Mouse (Mus musculus): ENCODE measurements around the gene Acbd4.

Acbd4 gene

GRCm38 (mm10) chr11:103101481-103101865 is at the start of gene Acbd4, which contains the start of gene Plcd3:
TSS of gene Acbd4 (plus strand) at chr11:103101682.
TSS of gene Plcd3 (minus strand) at chr11:103101658.
- DNase-seq (ENCODE audit: low spot score), result peak; percentile 90

GRCm38 (mm10) chr11:103052078-103052477 is 49.4 kb upstream of the Acbd4 start:
- no peak for DNase-seq (ENCODE audit: low spot score)

- no peak for DNase-seq (ENCODE audit: low spot score)
These were observed 48.0 kb upstream of the Acbd4 start for GRCm38 (mm10) chr11:103053191-103054076.

GRCm38 (mm10) chr11:103054798-103055197 is 46.7 kb upstream of the Acbd4 start:
- peak; percentile 77 for DNase-seq (ENCODE audit: low spot score)

- no peak for DNase-seq (ENCODE audit: low spot score)
These were observed 44.8 kb upstream of the Acbd4 start for GRCm38 (mm10) chr11:103056636-103057035.

GRCm38 (mm10) chr11:103058499-103059085 is 42.9 kb upstream of the Acbd4 start:
- no peak for DNase-seq (ENCODE audit: low spot score)

GRCm38 (mm10) chr11:103066191-103067050 is 35.1 kb upstream of the Acbd4 start:
- no peak for DNase-seq (ENCODE audit: low spot score)

- no peak for DNase-seq (ENCODE audit: low spot score)
These were observed 34.5 kb upstream of the Acbd4 start for GRCm38 (mm10) chr11:103067051-103067361.

- DNase-seq (ENCODE audit: low spot score), result peak; percentile 47
These were observed 34.0 kb upstream of the Acbd4 start for GRCm38 (mm10) chr11:103067457-103068001.

GRCm38 (mm10) chr11:103068272-103068671 is 33.2 kb upstream of the Acbd4 start:
- DNase-seq (ENCODE audit: low spot score), result no peak

- DNase-seq (ENCODE audit: low spot score), result no peak
These were observed 32.6 kb upstream of the Acbd4 start for GRCm38 (mm10) chr11:103068884-103069283.

GRCm38 (mm10) chr11:103069731-103070130 is 31.8 kb upstream of the Acbd4 start:
- no peak for DNase-seq (ENCODE audit: low spot score)

- no peak for DNase-seq (ENCODE audit: low spot score)
These were observed 31.1 kb upstream of the Acbd4 start for GRCm38 (mm10) chr11:103070322-103070880.

- no peak for DNase-seq (ENCODE audit: low spot score)
These were observed 27.8 kb upstream of the Acbd4 start for GRCm38 (mm10) chr11:103073671-103074070.

- no peak for DNase-seq (ENCODE audit: low spot score)
These were observed 27.3 kb upstream of the Acbd4 start for GRCm38 (mm10) chr11:103074121-103074650.

- DNase-seq (ENCODE audit: low spot score), result no peak
These were observed 26.6 kb upstream of the Acbd4 start for GRCm38 (mm10) chr11:103074796-103075323.

- DNase-seq (ENCODE audit: low spot score), result no peak
These were observed 25.5 kb upstream of the Acbd4 start for GRCm38 (mm10) chr11:103076010-103076409.

- no peak for DNase-seq (ENCODE audit: low spot score)
These were observed 24.9 kb upstream of the Acbd4 start for GRCm38 (mm10) chr11:103076581-103076980.

GRCm38 (mm10) chr11:103078131-103078530 is 23.4 kb upstream of the Acbd4 start:
- no peak for DNase-seq (ENCODE audit: low spot score)

- no peak for DNase-seq (ENCODE audit: low spot score)
These were observed 21.0 kb upstream of the Acbd4 start for GRCm38 (mm10) chr11:103080323-103081091.

- DNase-seq (ENCODE audit: low spot score), result no peak
These were observed 19.9 kb upstream of the Acbd4 start for GRCm38 (mm10) chr11:103081631-103082030.
